Mouse (Mus musculus) limb, embryonic 12.5 days (tissue): ENCODE measurements around the gene Pip5k1a. TPM values are rescaled to one million over a fixed set of nuclear protein-coding genes. Genes with fewer than 3 reads are reported as not detected.
"Not testable (repeated sequence)": the region's sequence is repeated elsewhere in the genome, so short reads cannot be mapped to it uniquely, and the experiment has no call there.

ENCODE experiments used
- ATAC-seq: fragments of 200-750 bp; cut with Nextera tagmentation; 2 replicates; pipeline ENCODE4 v1.8.0; 2017; ENCODE audit warnings: low read depth, moderate TSS enrichment; ENCODE audit not compliant: insufficient number of reproducible peaks, insufficient read depth, low FRiP score, low TSS enrichment
- H3K27ac ChIP-seq: fragments of 300-500 bp; sonication (generic); 2 replicates; pipeline ENCODE4 v1.5.1; 2016; ENCODE audit warnings: mild to moderate bottlenecking, moderate library complexity
- H3K27me3 ChIP-seq: fragments of 300-500 bp; sonication (generic); 2 replicates; pipeline ENCODE4 v1.6.1; 2016; ENCODE audit warnings: mild to moderate bottlenecking, moderate library complexity
- H3K36me3 ChIP-seq: fragments of 300-500 bp; sonication (generic); 2 replicates; pipeline ENCODE4 v1.6.1; 2016; ENCODE audit warnings: mild to moderate bottlenecking, moderate library complexity
- H3K4me1 ChIP-seq: fragments of 300-500 bp; sonication (generic); replicated peaks from 2 replicates; pipeline ENCODE4 v1.6.1; 2016
- H3K4me2 ChIP-seq: fragments of 300-500 bp; sonication (generic); 2 replicates; pipeline ENCODE4 v1.6.1; 2016; ENCODE audit warnings: mild to moderate bottlenecking, moderate library complexity
- H3K4me3 ChIP-seq: fragments of 300-500 bp; sonication (generic); replicated peaks from 2 replicates; pipeline ENCODE4 v1.5.1; 2016; ENCODE audit warnings: mild to moderate bottlenecking
- H3K9ac ChIP-seq: fragments of 300-500 bp; sonication (generic); replicated peaks from 2 replicates; pipeline ENCODE4 v1.6.1; 2016; ENCODE audit warnings: mild to moderate bottlenecking, moderate library complexity
- H3K9me3 ChIP-seq: fragments of 300-500 bp; sonication (generic); 2 replicates; pipeline ENCODE4 v1.6.1; 2016; ENCODE audit warnings: mild to moderate bottlenecking, moderate library complexity
- WGBS: fragments of 180-500 bp; shearing (Covaris S2); methylation state at CpG from one replicate; pipeline ENCODE4 v1.1.7; 2016; 5-methylcytosine and 5-hydroxymethylcytosine counted together
- polyA plus RNA-seq: library from polyadenylated mRNA; unstranded; fragments of >200 nt; fragmentation: Nextera tagmentation; extraction: Ambion mirVana; gene quantifications from 2 replicates; pipeline ENCODE4 v1.2.1, GENCODE M21; 2016

Pip5k1a gene
- polyA plus RNA-seq, 1 experiment from 2014 or later = 30.5 TPM

GRCm38 (mm10) chr3:95135023-95135422, 28.3 kb upstream of the Pip5k1a start:
- 0 out of 2 replicates have a peak overlapping the region, but pooled peaks have one; percentile 40 for H3K9ac ChIP-seq
- 0 out of 2 replicates have a peak, but pooled peaks cover 4% of the 10 kb centered on the region for H3K9me3 ChIP-seq
- H3K27me3 ChIP-seq = no peaks in the 10 kb centered on the region
- 28% methylated on average over 6 of the region's 6 CpGs for WGBS
- peak overlapping the region; percentile 35 for H3K4me3 ChIP-seq
- no peak overlapping the region for H3K27ac ChIP-seq
- H3K36me3 ChIP-seq = peaks cover 30% of the 10 kb centered on the region
- peak overlapping the region; percentile 59 for H3K4me2 ChIP-seq
- peaks cover 16% of the 10 kb centered on the region for H3K4me1 ChIP-seq
- no peak for ATAC-seq

DNA sequence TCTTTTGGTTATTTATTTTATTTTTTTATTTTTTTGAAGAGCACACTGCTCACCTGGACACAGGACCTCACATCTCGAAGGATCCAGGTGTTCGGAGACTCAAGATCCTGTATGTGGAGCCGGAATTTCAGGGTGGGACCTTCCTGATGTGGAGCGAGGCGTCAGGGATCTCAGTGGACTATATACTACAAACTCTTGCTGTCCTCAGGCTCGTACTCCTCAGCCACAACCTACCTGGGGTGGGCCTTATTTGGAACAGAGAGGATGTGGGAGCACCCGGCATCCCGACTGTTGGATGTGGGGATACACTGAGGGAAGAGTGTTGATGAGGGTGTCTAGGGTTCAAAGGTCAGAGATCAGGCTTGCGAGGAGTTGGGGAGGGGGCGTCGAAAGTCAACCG, 27.4 kb upstream of the Pip5k1a start:
- H3K4me3 ChIP-seq = peak overlapping the region; percentile 65
- H3K27ac ChIP-seq = not testable (repeated sequence)
- peaks cover 22% of the 10 kb centered on the region for H3K4me1 ChIP-seq

GRCm38 (mm10) chr3:95133680-95134101, 27.0 kb upstream of the Pip5k1a start, which contains the start of the genes Scnm1 and Lysmd1:
Scnm1 (minus strand) TSS chr3:95134011.
Lysmd1 (plus strand) TSS chr3:95134088.
- H3K9ac ChIP-seq = peak within 1 kb of the TSS; percentile 75

More for the DNA sequence above, 27.4 kb upstream of the Pip5k1a start:
- not testable (repeated sequence) for H3K9ac ChIP-seq, H3K27me3 ChIP-seq, H3K4me2 ChIP-seq, H3K9me3 ChIP-seq
- peak; percentile 48 for ATAC-seq
- peaks cover 29% of the 10 kb centered on the region for H3K36me3 ChIP-seq
- WGBS = no CpG with 5 or more reads among the region's 12 CpGs

DNA sequence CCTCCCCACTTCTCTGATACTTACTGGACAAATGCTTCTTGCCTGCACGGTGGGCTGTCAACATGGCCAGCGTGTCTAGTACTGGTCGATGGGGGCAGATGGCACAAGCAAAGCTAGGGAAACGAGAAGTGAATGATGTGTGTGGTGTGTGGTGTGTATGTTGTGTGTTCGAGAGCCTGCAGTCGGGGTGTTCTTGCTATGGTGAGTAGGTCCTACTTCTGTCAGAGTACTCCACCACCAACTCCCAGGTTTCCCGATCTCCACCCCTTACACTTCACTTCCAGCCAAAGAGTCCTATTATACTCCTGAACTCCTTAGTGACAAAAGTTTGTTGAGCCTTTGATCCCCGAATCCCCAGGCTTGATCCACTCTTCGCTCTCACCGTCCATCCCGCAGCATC, 26.4 kb upstream of the Pip5k1a start:
- no peak for ATAC-seq
- H3K27ac ChIP-seq = peak overlapping the region; percentile 78

More at GRCm38 (mm10) chr3:95133680-95134101, 27.0 kb upstream of the Pip5k1a start, which contains the start of the genes Scnm1 and Lysmd1:
- Histone ChIP-seq H3K36me3 (peaks cover 34% of the 10 kb centered on the region), H3K4me2 (peak within 1 kb of the TSS; percentile 86), H3K27me3 (no peaks in the 10 kb centered on the region), H3K4me3 (peak within 1 kb of the TSS; percentile 65), H3K27ac (peak within 1 kb of the TSS; percentile 78), H3K9me3 (0 out of 2 replicates have a peak, but pooled peaks cover 4% of the 10 kb centered on the region), H3K4me1 (peaks cover 23% of the 10 kb centered on the region)
- peak; percentile 86 for ATAC-seq
- under 1% methylated on average over 20 of the region's 20 CpGs for WGBS

DNA sequence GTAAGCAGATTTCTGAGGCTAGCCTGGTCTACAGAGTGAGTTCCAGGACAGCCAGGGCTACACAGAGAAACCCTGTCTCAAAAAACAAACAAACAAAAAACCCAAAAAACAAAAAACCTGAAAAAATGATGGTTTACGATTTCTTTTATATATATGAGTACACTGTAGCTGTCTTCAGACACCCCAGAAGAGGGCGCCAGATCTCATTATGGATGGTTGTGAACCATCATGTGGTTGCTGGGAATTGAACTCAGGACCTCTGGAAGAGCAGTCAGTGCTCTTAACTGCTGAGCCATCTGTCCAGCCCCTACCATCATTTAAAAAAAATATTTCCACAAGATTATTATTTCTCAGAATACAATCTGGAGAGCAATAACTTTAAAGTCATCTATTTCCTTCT, 25.7 kb upstream of the Pip5k1a start:
- Histone ChIP-seq H3K36me3 (peaks cover 35% of the 10 kb centered on the region), H3K4me3 (0 out of 2 replicates have a peak overlapping the region, but pooled peaks have one; percentile 65), H3K4me2 (0 out of 2 replicates have a peak overlapping the region, but pooled peaks have one; percentile 86), H3K4me1 (peaks cover 23% of the 10 kb centered on the region)
- not testable (repeated sequence) for H3K9me3 ChIP-seq, H3K27me3 ChIP-seq, H3K27ac ChIP-seq, H3K9ac ChIP-seq, ATAC-seq
- WGBS = 94% methylated on average over 2 of the region's 2 CpGs

More for the DNA sequence above, 26.4 kb upstream of the Pip5k1a start:
- Histone ChIP-seq H3K9ac (peak overlapping the region; percentile 75), H3K4me3 (peak overlapping the region; percentile 65), H3K4me1 (peaks cover 23% of the 10 kb centered on the region), H3K9me3 (0 out of 2 replicates have a peak, but pooled peaks cover 4% of the 10 kb centered on the region), H3K36me3 (peaks cover 38% of the 10 kb centered on the region), H3K27me3 (no peaks in the 10 kb centered on the region), H3K4me2 (peak overlapping the region; percentile 86)
- WGBS = 62% methylated on average over 11 of the region's 11 CpGs

DNA sequence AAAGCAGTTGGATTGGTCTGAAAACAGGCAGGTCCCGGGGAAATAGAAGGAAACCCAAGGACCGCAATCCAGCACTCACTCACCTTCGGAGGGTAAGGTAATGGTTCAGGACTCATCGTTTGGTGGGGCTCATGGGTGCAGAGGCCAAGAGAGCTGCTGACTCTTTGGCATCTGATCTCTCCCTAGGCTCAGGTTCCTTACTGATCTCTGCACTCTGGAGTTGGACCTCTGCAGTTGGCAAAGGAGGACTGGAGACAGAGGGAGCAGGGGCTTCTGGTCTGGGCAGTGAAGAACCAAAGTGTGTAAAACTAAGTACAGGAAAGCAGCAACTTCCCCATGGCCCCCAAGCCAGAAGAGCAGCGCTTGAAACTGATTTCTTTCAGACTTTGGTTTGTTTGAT, 23.4 kb upstream of the Pip5k1a start:
- Histone ChIP-seq H3K4me1 (peaks cover 18% of the 10 kb centered on the region), H3K27me3 (no peaks in the 10 kb centered on the region), H3K9me3 (0 out of 2 replicates have a peak, but pooled peaks cover 4% of the 10 kb centered on the region), H3K4me3 (no peak overlapping the region), H3K27ac (no peak overlapping the region), H3K4me2 (no peak overlapping the region), H3K9ac (no peak overlapping the region; the same call in 1 of the 2 replicates), H3K36me3 (peaks cover 38% of the 10 kb centered on the region)
- 90% methylated on average over 5 of the region's 5 CpGs for WGBS
- no peak for ATAC-seq

DNA sequence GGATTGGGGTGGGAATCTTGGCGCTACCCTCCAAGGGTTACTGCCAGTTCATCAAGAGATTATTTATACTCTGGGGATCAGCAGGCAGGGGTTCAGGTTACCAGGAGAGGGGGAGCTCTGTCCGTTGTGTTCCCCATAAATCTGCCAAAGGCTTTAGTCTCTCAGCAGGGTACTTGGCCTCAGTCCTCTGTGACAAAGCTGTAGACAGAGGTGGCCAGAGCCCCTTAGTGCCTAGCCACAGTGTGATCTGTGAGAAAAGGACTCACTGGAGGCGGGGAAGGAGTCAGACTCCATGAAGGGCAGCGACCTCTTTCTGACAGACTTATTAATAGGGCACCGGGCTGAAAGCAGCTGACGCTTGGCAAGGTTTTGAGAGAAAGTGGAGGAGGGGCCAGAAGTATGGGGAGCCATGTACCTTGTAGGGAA, 22.5 kb upstream of the Pip5k1a start:
- Histone ChIP-seq H3K9ac (no peak overlapping the region), H3K27me3 (no peaks in the 10 kb centered on the region), H3K36me3 (peaks cover 38% of the 10 kb centered on the region), H3K4me2 (no peak overlapping the region), H3K4me3 (no peak overlapping the region), H3K4me1 (peaks cover 24% of the 10 kb centered on the region), H3K27ac (no peak overlapping the region), H3K9me3 (0 out of 2 replicates have a peak, but pooled peaks cover 4% of the 10 kb centered on the region)
- ATAC-seq = no peak
- WGBS = 34% methylated on average over 6 of the region's 6 CpGs

DNA sequence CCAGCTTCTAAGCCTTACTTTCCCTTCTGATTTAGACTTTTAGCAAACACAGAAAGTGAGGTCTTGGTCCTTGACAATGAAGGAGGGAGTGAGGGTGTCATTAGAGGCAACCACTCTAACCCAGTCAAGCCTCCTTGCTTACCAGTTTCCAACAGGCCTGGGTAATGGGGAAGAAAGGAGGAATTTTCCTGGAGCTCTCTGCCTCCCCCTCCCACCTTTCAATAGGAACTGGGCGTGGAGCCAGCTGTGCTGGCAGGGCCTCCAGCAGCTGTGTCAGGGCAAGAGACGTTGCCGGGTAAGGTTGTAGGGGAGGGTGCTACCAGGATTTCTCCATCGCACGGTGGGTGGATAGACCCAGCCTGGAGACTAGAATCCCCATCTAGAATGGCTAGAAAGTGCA, 18.2 kb upstream of the Pip5k1a start:
- peaks cover 59% of the 10 kb centered on the region for H3K36me3 ChIP-seq
- ATAC-seq = no peak
- no peaks in the 10 kb centered on the region for H3K27me3 ChIP-seq
- 39% methylated on average over 5 of the region's 5 CpGs for WGBS
- no peak overlapping the region for H3K4me2 ChIP-seq
- peaks cover 23% of the 10 kb centered on the region for H3K4me1 ChIP-seq
- H3K9ac ChIP-seq = 0 out of 2 replicates have a peak overlapping the region, but pooled peaks have one; percentile 13
- H3K9me3 ChIP-seq = no peaks in the 10 kb centered on the region
- H3K27ac ChIP-seq = peak overlapping the region; percentile 8; the same call in 1 of the 2 replicates
- no peak overlapping the region for H3K4me3 ChIP-seq

DNA sequence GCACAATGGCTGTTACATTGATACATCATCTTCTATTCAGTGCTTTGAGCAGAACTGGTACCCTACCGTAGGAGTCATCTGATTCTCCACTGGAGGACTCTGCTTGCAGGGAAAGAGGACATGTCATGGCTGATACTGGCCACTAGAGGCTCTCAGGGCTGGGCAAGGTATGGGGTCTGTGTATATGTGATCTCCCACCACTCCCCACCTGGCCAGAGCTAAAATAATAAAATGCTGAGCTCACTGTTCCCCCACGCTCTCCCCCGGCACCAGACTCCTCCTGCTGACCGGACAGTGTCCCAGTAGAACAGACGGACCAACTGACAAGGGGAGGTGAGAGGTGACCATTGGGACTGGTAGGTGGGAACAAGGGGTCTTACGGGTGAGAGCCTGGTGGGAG, 17.5 kb upstream of the Pip5k1a start, which contains the start of gene Tmod4:
Gene Tmod4, plus strand, starts transcription at position 231 of the 400 bp plus-strand sequence.
- Histone ChIP-seq H3K9ac (0 out of 2 replicates have a peak within 1 kb of the TSS, but pooled peaks have one; percentile 13), H3K36me3 (peaks cover 59% of the 10 kb centered on the region), H3K27me3 (no peaks in the 10 kb centered on the region), H3K4me3 (no peak within 1 kb of the TSS), H3K4me2 (no peak within 1 kb of the TSS), H3K4me1 (peaks cover 18% of the 10 kb centered on the region), H3K27ac (peak within 1 kb of the TSS; percentile 8; the same call in 1 of the 2 replicates), H3K9me3 (no peaks in the 10 kb centered on the region)
- 0 out of 2 replicates have a peak, but pooled peaks have one; percentile 16 for ATAC-seq
- WGBS = 52% methylated on average over 6 of the region's 6 CpGs

GRCm38 (mm10) chr3:95121580-95121979, 14.8 kb upstream of the Pip5k1a start:
- Histone ChIP-seq H3K4me3 (no peak overlapping the region), H3K4me2 (no peak overlapping the region), H3K9me3 (no peaks in the 10 kb centered on the region), H3K27ac (0 out of 2 replicates have a peak overlapping the region, but pooled peaks have one; percentile 46), H3K9ac (no peak overlapping the region), H3K36me3 (peaks cover 74% of the 10 kb centered on the region), H3K4me1 (peaks cover 15% of the 10 kb centered on the region), H3K27me3 (no peaks in the 10 kb centered on the region)
- no peak for ATAC-seq
- WGBS = 80% methylated on average over 6 of the region's 6 CpGs

DNA sequence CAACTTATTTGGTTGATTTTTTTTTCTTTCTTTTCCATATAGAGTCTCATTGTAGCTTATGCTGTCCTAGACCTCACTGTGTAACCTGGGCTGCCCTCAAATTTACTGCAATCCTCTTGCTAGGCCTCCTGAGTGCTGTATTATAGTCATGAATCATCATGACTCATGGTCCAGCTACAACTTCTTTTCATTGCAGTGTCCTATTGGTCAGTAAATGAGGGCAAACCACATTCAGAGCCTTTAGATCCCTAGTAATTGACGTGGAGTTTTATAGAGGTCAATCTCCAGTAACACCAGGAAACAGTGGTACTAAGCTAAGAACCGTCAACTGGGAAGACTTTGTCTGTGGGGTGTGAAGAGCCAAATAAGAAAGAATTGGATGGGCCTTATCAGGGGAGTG, 11.0 kb upstream of the Pip5k1a start:
- Histone ChIP-seq H3K36me3 (peaks cover 79% of the 10 kb centered on the region), H3K4me3 (no peak overlapping the region), H3K9me3 (no peaks in the 10 kb centered on the region), H3K27me3 (no peaks in the 10 kb centered on the region), H3K27ac (no peak overlapping the region), H3K4me2 (no peak overlapping the region), H3K4me1 (no peaks in the 10 kb centered on the region), H3K9ac (no peak overlapping the region)
- 72% methylated on average over 2 of the region's 2 CpGs for WGBS
- no peak for ATAC-seq
